ENCODE assay signal across 11 mouse cellular contexts in genomic region chr6:42582741-42583487, GRCm38 (mm10). TPM values are rescaled to one million over a fixed set of nuclear protein-coding genes. Genes with fewer than 3 reads are reported as not detected.
DNase-seq lines count a peak whose midpoint lies in the region; ATAC-seq and TF ChIP-seq lines count a peak whose summit lies in the region.
"Had no signal": no experiment of that assay in that cellular context is flagged by ENCODE, and none has a peak within 500 bp of the region (broad histone marks: within the 10 kb centered on the region; RNA-seq: fewer than 3 reads in every experiment).

No protein-coding gene starts in this region.

- H3K79me2 ChIP-seq in myocyte (ENCODE audit: control insufficient read depth, insufficient read depth) = no peaks in the 10 kb centered on the region

- H3K27ac ChIP-seq in embryonic facial prominence, embryonic 11.5 days (replicated peaks; ENCODE audit: low read depth, low read length) = no peak overlapping the region
- H3K27ac ChIP-seq in embryonic facial prominence, embryonic 10.5 days (replicated peaks) = no peak overlapping the region
- H3K27ac ChIP-seq in liver, embryonic 12.5 days = no peak overlapping the region
- no peak overlapping the region for H3K27ac ChIP-seq in intestine, embryonic 14.5 days (ENCODE audit: low read depth)
- H3K27ac ChIP-seq: neural tube, embryonic 13.5 days had no signal

- ATAC-seq in embryonic facial prominence, embryonic 11.5 days (replicated peaks; ENCODE audit: insufficient number of reproducible peaks, low FRiP score, low TSS enrichment, low read depth) = no peak
- ATAC-seq in liver, embryonic 12.5 days = no peak
- ATAC-seq in intestine, embryonic 14.5 days (replicated peaks; ENCODE audit: low FRiP score, low TSS enrichment, low read depth) = no peak

- H3K4me2 ChIP-seq in embryonic facial prominence, embryonic 11.5 days (ENCODE audit: low read depth, low read length) = no peak overlapping the region
- peak overlapping the region; percentile 22; the same call in 1 of the 2 replicates for H3K4me2 ChIP-seq in liver, embryonic 12.5 days
- H3K4me2 ChIP-seq in intestine, embryonic 14.5 days (ENCODE audit: low read length) = peak overlapping the region; percentile 38
- H3K4me2 ChIP-seq in myocyte (ENCODE audit: low read depth) = peak overlapping the region; percentile 63
- H3K4me2 ChIP-seq: neural tube, embryonic 13.5 days had no signal

- WGBS in embryonic facial prominence, embryonic 11.5 days = 58% methylated on average over 9 of the region's 9 CpGs
- WGBS in embryonic facial prominence, embryonic 10.5 days = 64% methylated on average over 9 of the region's 9 CpGs
- WGBS in liver, embryonic 12.5 days (ENCODE audit: insufficient replicate concordance) = 49% methylated on average over 9 of the region's 9 CpGs
- 59% methylated on average over 9 of the region's 9 CpGs for WGBS in intestine, embryonic 14.5 days

- H3K27me3 ChIP-seq in embryonic facial prominence, embryonic 11.5 days (ENCODE audit: control insufficient read depth, insufficient read depth, low read length) = no peaks in the 10 kb centered on the region
- H3K27me3 ChIP-seq in embryonic facial prominence, embryonic 10.5 days (replicated peaks; ENCODE audit: low read depth, poor library complexity, severe bottlenecking) = no peaks in the 10 kb centered on the region
- no peaks in the 10 kb centered on the region for H3K27me3 ChIP-seq in liver, embryonic 12.5 days (replicated peaks)
- H3K27me3 ChIP-seq in intestine, embryonic 14.5 days (replicated peaks; ENCODE audit: control insufficient read depth, insufficient read depth, low read length) = no peaks in the 10 kb centered on the region
- H3K27me3 ChIP-seq in myocyte (ENCODE audit: control insufficient read depth, insufficient read depth, insufficient read length) = no peaks in the 10 kb centered on the region
- H3K27me3 ChIP-seq: neural tube, embryonic 13.5 days had no signal

- no peak overlapping the region for H3K9ac ChIP-seq in embryonic facial prominence, embryonic 11.5 days (replicated peaks; ENCODE audit: low read length)
- H3K9ac ChIP-seq in liver, embryonic 12.5 days = no peak overlapping the region
- no peak overlapping the region for H3K9ac ChIP-seq in intestine, embryonic 14.5 days (ENCODE audit: low read length)
- H3K9ac ChIP-seq: neural tube, embryonic 13.5 days had no signal

- H3K4me3 ChIP-seq in embryonic facial prominence, embryonic 11.5 days (ENCODE audit: low read depth, low read length) = no peak overlapping the region
- H3K4me3 ChIP-seq in embryonic facial prominence, embryonic 10.5 days = no peak overlapping the region
- no peak overlapping the region for H3K4me3 ChIP-seq in liver, embryonic 12.5 days
- no peak overlapping the region for H3K4me3 ChIP-seq in intestine, embryonic 14.5 days (ENCODE audit: low read depth, low read length)
- no peak overlapping the region for H3K4me3 ChIP-seq in myocyte
- H3K4me3 ChIP-seq: neural tube, embryonic 13.5 days had no signal

- no peak for TF ChIP-seq POLR2A in myocyte (IDR thresholded peaks at IDR 0.05; ENCODE audit: insufficient read length, low read depth)

- H3K9me3 ChIP-seq in embryonic facial prominence, embryonic 11.5 days (replicated peaks; ENCODE audit: control insufficient read depth, low read length) = no peaks in the 10 kb centered on the region
- no peaks in the 10 kb centered on the region for H3K9me3 ChIP-seq in embryonic facial prominence, embryonic 10.5 days
- H3K9me3 ChIP-seq in liver, embryonic 12.5 days (replicated peaks) = no peaks in the 10 kb centered on the region
- no peaks in the 10 kb centered on the region for H3K9me3 ChIP-seq in intestine, embryonic 14.5 days (ENCODE audit: control insufficient read depth, low read length)
- H3K9me3 ChIP-seq: neural tube, embryonic 13.5 days had no signal

- no peaks in the 10 kb centered on the region for H3K36me3 ChIP-seq in embryonic facial prominence, embryonic 11.5 days (replicated peaks; ENCODE audit: control insufficient read depth, insufficient read depth, low read depth, low read length)
- no peaks in the 10 kb centered on the region for H3K36me3 ChIP-seq in embryonic facial prominence, embryonic 10.5 days (replicated peaks)
- H3K36me3 ChIP-seq in liver, embryonic 12.5 days = no peaks in the 10 kb centered on the region
- H3K36me3 ChIP-seq in intestine, embryonic 14.5 days (ENCODE audit: control insufficient read depth, insufficient read depth, low read length) = no peaks in the 10 kb centered on the region
- H3K36me3 ChIP-seq in myocyte (ENCODE audit: control insufficient read depth, insufficient read depth) = no peaks in the 10 kb centered on the region
- H3K36me3 ChIP-seq: neural tube, embryonic 13.5 days had no signal

- DNase-seq in embryonic facial prominence, embryonic 11.5 days (ENCODE audit: low spot score) = peak; percentile 2
- no peak for DNase-seq in embryonic facial prominence, embryonic 10.5 days (ENCODE audit: low spot score)
- DNase-seq in liver = no peak
- no peak for DNase-seq in intestine, embryonic 14.5 days (ENCODE audit: low spot score)
- no peak for DNase-seq in layer of hippocampus, adult 18-20 months (ENCODE audit: low spot score in 2 of 2)
- no peak for DNase-seq in gastrocnemius, postnatal 25 days

- H3K4me1 ChIP-seq in embryonic facial prominence, embryonic 11.5 days (ENCODE audit: control insufficient read depth, insufficient read depth, low read length) = no peaks in the 10 kb centered on the region
- H3K4me1 ChIP-seq in embryonic facial prominence, embryonic 10.5 days = no peaks in the 10 kb centered on the region
- no peaks in the 10 kb centered on the region for H3K4me1 ChIP-seq in liver, embryonic 12.5 days
- H3K4me1 ChIP-seq in intestine, embryonic 14.5 days (replicated peaks; ENCODE audit: control insufficient read depth, insufficient read depth, low read length) = no peaks in the 10 kb centered on the region

- no peak overlapping the region for H3ac ChIP-seq in myocyte (ENCODE audit: control insufficient read depth, insufficient read length)

TF ChIP-seq in myocyte, 11 proteins besides CTCF, POLR2A, EP300 and RAD21:
- TF ChIP-seq TCF12 (IDR thresholded peaks at IDR 0.05; ENCODE audit: insufficient read depth, poor library complexity, severe bottlenecking) (no peak), MAX (IDR thresholded peaks at IDR 0.05; ENCODE audit: low read depth) (no peak), REST (IDR thresholded peaks at IDR 0.05; ENCODE audit: insufficient read depth, insufficient read length) (no peak), USF1 (IDR thresholded peaks at IDR 0.05; ENCODE audit: low read depth) (no peak), POLR2AphosphoS2 (IDR thresholded peaks at IDR 0.05; ENCODE audit: insufficient read length, low read depth) (no peak), E2F4 (IDR thresholded peaks at IDR 0.05; ENCODE audit: insufficient read depth) (no peak), TCF3 (IDR thresholded peaks at IDR 0.05; ENCODE audit: insufficient read length, low read depth) (no peak), MYOG (IDR thresholded peaks at IDR 0.05; ENCODE audit: control insufficient read depth in 1 of 3, insufficient read depth in 1 of 3, insufficient read length in 2 of 3, low read depth in 2 of 3) (no peak), MYOD1 (IDR thresholded peaks at IDR 0.05; ENCODE audit: control insufficient read depth in 1 of 3, insufficient read length in 2 of 3, low read depth in 2 of 3) (no peak), CEBPB (IDR thresholded peaks at IDR 0.05; ENCODE audit: insufficient read depth, poor library complexity, severe bottlenecking) (no peak)

RNA-seq across cellular contexts. Expression of gene Tcaf3, which starts 14.6 kb away (rescaled TPM):
- polyA plus RNA-seq in embryonic facial prominence, embryonic 11.5 days (2014; fragmentation: Nextera tagmentation; extraction: Ambion mirVana) = not detected in 2 replicates
- not detected in 2 replicates for polyA plus RNA-seq in embryonic facial prominence, embryonic 10.5 days (2016; fragmentation: Nextera tagmentation; extraction: Ambion mirVana)
- polyA plus RNA-seq in liver, embryonic 12.5 days (2016; fragmentation: Nextera tagmentation; extraction: Ambion mirVana) = not detected in 2 replicates
- not detected in 2 replicates for polyA plus RNA-seq in intestine, embryonic 14.5 days (2014; fragmentation: Nextera tagmentation; extraction: Ambion mirVana)
- not detected for polyA plus RNA-seq in myocyte (2012; fragmentation: generic; extraction: Trizol)
- not detected for total RNA-seq in layer of hippocampus, adult 18-20 months (2021)
- total RNA-seq in gastrocnemius, postnatal 25 days (2021) = not detected
- polyA plus RNA-seq: gonadal fat pad, adult 2 months; limb, embryonic 14.5 days; neural tube, embryonic 13.5 days had no signal

RNA-seq across cellular contexts. Expression of gene Olfr455, which starts 35.5 kb away (rescaled TPM):
- polyA plus RNA-seq in embryonic facial prominence, embryonic 11.5 days (2014; fragmentation: Nextera tagmentation; extraction: Ambion mirVana) = not detected in 2 replicates
- not detected in 2 replicates for polyA plus RNA-seq in embryonic facial prominence, embryonic 10.5 days (2016; fragmentation: Nextera tagmentation; extraction: Ambion mirVana)
- polyA plus RNA-seq in liver, embryonic 12.5 days (2016; fragmentation: Nextera tagmentation; extraction: Ambion mirVana) = not detected in 2 replicates
- not detected in 2 replicates for polyA plus RNA-seq in intestine, embryonic 14.5 days (2014; fragmentation: Nextera tagmentation; extraction: Ambion mirVana)
- not detected for polyA plus RNA-seq in myocyte (2012; fragmentation: generic; extraction: Trizol)
- not detected for total RNA-seq in layer of hippocampus, adult 18-20 months (2021)
- not detected for total RNA-seq in gastrocnemius, postnatal 25 days (2021)
- polyA plus RNA-seq: gonadal fat pad, adult 2 months; limb, embryonic 14.5 days; neural tube, embryonic 13.5 days had no signal
